ENCODE assay signal across 8 mouse cellular contexts in the genomic region with DNA sequence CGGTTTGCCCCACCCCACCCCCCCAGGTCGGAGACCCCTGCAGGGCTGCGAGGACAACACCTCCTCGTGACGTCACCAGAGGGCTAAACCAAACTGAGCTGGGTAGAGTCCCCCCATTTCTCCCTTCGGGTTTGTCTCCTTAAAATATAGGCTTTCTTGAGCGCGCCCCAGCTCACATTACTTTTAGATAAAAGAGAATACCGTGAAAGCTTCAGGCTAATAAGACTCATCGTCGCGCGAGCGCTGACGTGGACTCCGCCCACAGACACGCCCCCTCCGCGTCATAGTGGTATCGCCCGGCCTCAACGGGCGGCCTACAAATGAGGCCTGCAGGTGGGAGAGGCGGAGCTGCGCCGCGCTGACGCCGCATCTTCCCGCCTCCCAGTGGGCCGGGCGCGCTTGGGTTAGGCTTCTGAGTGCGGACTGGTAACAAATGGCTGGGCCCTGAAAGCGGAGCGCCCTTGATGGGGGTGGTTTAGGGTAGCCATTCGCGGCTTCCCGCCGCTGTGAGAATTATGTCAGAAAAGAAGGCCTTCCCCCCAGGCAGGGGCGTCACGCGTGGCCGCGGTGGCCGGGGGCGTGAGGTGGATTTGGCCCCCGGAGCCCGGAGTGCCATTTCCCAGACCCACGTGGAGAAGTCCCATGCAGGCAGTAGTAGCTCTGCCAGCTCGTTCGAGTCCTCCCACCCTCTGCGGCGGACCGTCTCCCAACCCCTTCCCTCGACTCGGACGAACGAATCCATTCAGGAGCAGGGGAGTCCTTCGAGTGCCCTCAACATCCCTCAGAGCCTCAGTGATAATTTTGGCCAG. TPM values are rescaled to one million over a fixed set of nuclear protein-coding genes. Genes with fewer than 3 reads are reported as not detected.
DNase-seq lines count a peak whose midpoint lies in the region; ATAC-seq and TF ChIP-seq lines count a peak whose summit lies in the region.

No protein-coding gene starts in this region.

- peak; percentile 86 for DNase-seq in 3T3-L1 (ENCODE audit: low read depth, low spot score)
- peak; percentile 96 for DNase-seq in brain, embryonic 14.5 days (ENCODE audit: low read depth)
- DNase-seq in heart, embryonic 10.5 days (ENCODE audit: low spot score) = peak; percentile 92
- DNase-seq in limb, embryonic 14.5 days (ENCODE audit: low spot score) = peak; percentile 79
- DNase-seq in spleen, adult 2 months (ENCODE audit: low read depth in 1 of 2, low spot score in 2 of 2) = peak; percentile 74 to 78

- H3K4me2 ChIP-seq in kidney, embryonic 14.5 days (replicated peaks; ENCODE audit: low read depth, low read length) = peak overlapping the region; percentile 65
- H3K4me2 ChIP-seq in limb, embryonic 14.5 days (replicated peaks; ENCODE audit: low read depth, low read length, severe bottlenecking) = peak overlapping the region; percentile 70
- peak overlapping the region; percentile 71 for H3K4me2 ChIP-seq in midbrain, embryonic 16.5 days (ENCODE audit: low read length)

- H3K27ac ChIP-seq in heart, embryonic 10.5 days = peak overlapping the region; percentile 84
- H3K27ac ChIP-seq in kidney, embryonic 14.5 days (ENCODE audit: low read depth, low read length) = peak overlapping the region; percentile 62; the same call in 1 of the 2 replicates
- peak overlapping the region; percentile 22 for H3K27ac ChIP-seq in limb, embryonic 14.5 days (replicated peaks; ENCODE audit: low read depth, low read length)
- H3K27ac ChIP-seq in midbrain, embryonic 16.5 days (ENCODE audit: low read length) = peak overlapping the region; percentile 86
- peak overlapping the region; percentile 66; the same call in 1 of the 2 replicates for H3K27ac ChIP-seq in spleen, adult 2 months (ENCODE audit: insufficient read depth, low read length)

- H3K4me3 ChIP-seq in heart, embryonic 10.5 days = peak overlapping the region; percentile 58
- H3K4me3 ChIP-seq in kidney, embryonic 14.5 days (ENCODE audit: low read length) = peak overlapping the region; percentile 46
- peak overlapping the region; percentile 45 for H3K4me3 ChIP-seq in limb, embryonic 14.5 days (replicated peaks; ENCODE audit: low read length)
- H3K4me3 ChIP-seq in midbrain, embryonic 16.5 days (ENCODE audit: low read depth, low read length) = peak overlapping the region; percentile 57
- H3K4me3 ChIP-seq in spleen, adult 2 months (ENCODE audit: extremely low read depth, insufficient read depth, insufficient read length) = peak overlapping the region; percentile 61

- no peaks in the 10 kb centered on the region for H3K36me3 ChIP-seq in heart, embryonic 10.5 days
- H3K36me3 ChIP-seq in kidney, embryonic 14.5 days (ENCODE audit: control insufficient read depth, insufficient read depth, low read length) = no peaks in the 10 kb centered on the region
- H3K36me3 ChIP-seq in limb, embryonic 14.5 days (ENCODE audit: control insufficient read depth, insufficient read depth, low read length) = no peaks in the 10 kb centered on the region
- no peaks in the 10 kb centered on the region for H3K36me3 ChIP-seq in midbrain, embryonic 16.5 days (ENCODE audit: control insufficient read depth, insufficient read depth, low read length)
- no peaks in the 10 kb centered on the region for H3K36me3 ChIP-seq in spleen, adult 2 months (ENCODE audit: control insufficient read depth, insufficient read depth, low read length)

- peak; percentile 17; the same call in 1 of the 2 replicates for TF ChIP-seq CTCF in brain, embryonic 14.5 days (IDR thresholded peaks at IDR 0.05; ENCODE audit: borderline replicate concordance, extremely low read depth, insufficient read depth, insufficient read length)
- TF ChIP-seq CTCF in spleen, adult 2 months (IDR thresholded peaks at IDR 0.05; ENCODE audit: extremely low read depth, insufficient read depth, insufficient read length, insufficient replicate concordance) = no peak

- WGBS in heart, embryonic 10.5 days = 11% methylated on average over 60 of the region's 60 CpGs
- WGBS in kidney, embryonic 14.5 days = 23% methylated on average over 60 of the region's 60 CpGs
- WGBS in limb, embryonic 14.5 days = 16% methylated on average over 55 of the region's 60 CpGs
- WGBS in midbrain, embryonic 16.5 days = 22% methylated on average over 54 of the region's 60 CpGs
- WGBS in spleen, adult 2 months = 22% methylated on average over 58 of the region's 60 CpGs

- H3K4me1 ChIP-seq in heart, embryonic 10.5 days = no peaks in the 10 kb centered on the region
- no peaks in the 10 kb centered on the region for H3K4me1 ChIP-seq in kidney, embryonic 14.5 days (ENCODE audit: control insufficient read depth, insufficient read depth, low read length)
- no peaks in the 10 kb centered on the region for H3K4me1 ChIP-seq in limb, embryonic 14.5 days (ENCODE audit: control insufficient read depth, insufficient read depth, low read length)
- no peaks in the 10 kb centered on the region for H3K4me1 ChIP-seq in midbrain, embryonic 16.5 days (ENCODE audit: control insufficient read depth, insufficient read depth, low read length)
- H3K4me1 ChIP-seq in spleen, adult 2 months (ENCODE audit: control insufficient read depth, insufficient read depth, insufficient read length) = no peaks in the 10 kb centered on the region

- H3K9ac ChIP-seq in kidney, embryonic 14.5 days (ENCODE audit: low read depth, low read length) = peak overlapping the region; percentile 59
- peak overlapping the region; percentile 56 for H3K9ac ChIP-seq in limb, embryonic 14.5 days (ENCODE audit: low read depth, low read length, severe bottlenecking)
- peak overlapping the region; percentile 71 for H3K9ac ChIP-seq in midbrain, embryonic 16.5 days (ENCODE audit: low read depth, low read length)

- no peaks in the 10 kb centered on the region for H3K27me3 ChIP-seq in heart, embryonic 10.5 days (ENCODE audit: insufficient read depth, poor library complexity, severe bottlenecking)
- H3K27me3 ChIP-seq in kidney, embryonic 14.5 days (ENCODE audit: control insufficient read depth, insufficient read depth, low read length) = no peaks in the 10 kb centered on the region
- H3K27me3 ChIP-seq in limb, embryonic 14.5 days (ENCODE audit: control insufficient read depth, insufficient read depth, low read length) = no peaks in the 10 kb centered on the region
- H3K27me3 ChIP-seq in midbrain, embryonic 16.5 days (ENCODE audit: control insufficient read depth, insufficient read depth, low read depth, low read length) = no peaks in the 10 kb centered on the region
- no peaks in the 10 kb centered on the region for H3K27me3 ChIP-seq in spleen, adult 2 months (ENCODE audit: control insufficient read depth, insufficient read depth, low read length)

- peak; percentile 93 for ATAC-seq in erythroblast, adult 5-6 weeks (replicated peaks; ENCODE audit: low FRiP score, poor library complexity, severe bottlenecking)
- ATAC-seq in kidney, embryonic 14.5 days (ENCODE audit: low FRiP score, low TSS enrichment) = peak; percentile 97
- peak; percentile 95 for ATAC-seq in limb, embryonic 14.5 days (ENCODE audit: low FRiP score, low read depth)
- peak; percentile 95 for ATAC-seq in midbrain, embryonic 16.5 days

- TF ChIP-seq POLR2A in brain, embryonic 14.5 days (IDR thresholded peaks at IDR 0.05; ENCODE audit: borderline replicate concordance, extremely low read depth, insufficient read depth, insufficient read length, poor library complexity, severe bottlenecking) = peak; percentile 46; the same call in 1 of the 2 replicates
- peak; percentile 33; the same call in 1 of the 2 replicates for TF ChIP-seq POLR2A in limb, embryonic 14.5 days (IDR thresholded peaks at IDR 0.05; ENCODE audit: borderline replicate concordance, extremely low read depth, insufficient read depth, insufficient read length)
- TF ChIP-seq POLR2A in spleen, adult 2 months (IDR thresholded peaks at IDR 0.05; ENCODE audit: low read depth, low read length) = no peak

- no peaks in the 10 kb centered on the region for H3K9me3 ChIP-seq in heart, embryonic 10.5 days
- H3K9me3 ChIP-seq in kidney, embryonic 14.5 days (ENCODE audit: control insufficient read depth, low read length) = no peaks in the 10 kb centered on the region
- no peaks in the 10 kb centered on the region for H3K9me3 ChIP-seq in limb, embryonic 14.5 days (ENCODE audit: control insufficient read depth, low read length)
- H3K9me3 ChIP-seq in midbrain, embryonic 16.5 days (replicated peaks; ENCODE audit: control insufficient read depth, low read length, poor library complexity, severe bottlenecking) = no peaks in the 10 kb centered on the region

RNA-seq across cellular contexts. Expression of a gene that starts 1.1 kb away (rescaled TPM):
- polyA plus RNA-seq in brain, embryonic 14.5 days (2012; rRNA removed) = 13.0 and 14.6 TPM in 2 replicates
- 0.63 and 1.5 TPM in 2 replicates for total RNA-seq in erythroblast, adult 5-6 weeks (2015; ENCODE audit: low replicate concordance)
- 0.28 and 0.85 TPM in 2 replicates for total RNA-seq in erythroblast, adult 5-6 weeks (2017; ENCODE audit: low replicate concordance)
- polyA plus RNA-seq in heart, embryonic 10.5 days (2016; fragmentation: Nextera tagmentation; extraction: Ambion mirVana) = 9.4 and 11.7 TPM in 2 replicates
- polyA plus RNA-seq in kidney, embryonic 14.5 days (2014; fragmentation: Nextera tagmentation; extraction: Ambion mirVana) = 15.0 and 15.7 TPM in 2 replicates
- 9.7 and 12.8 TPM in 2 replicates for polyA plus RNA-seq in limb, embryonic 14.5 days (2012; rRNA removed)
- 12.9 and 15.0 TPM in 2 replicates for polyA plus RNA-seq in limb, embryonic 14.5 days (2014; fragmentation: Nextera tagmentation; extraction: Ambion mirVana)
- 22.7 and 26.5 TPM in 2 replicates for polyA plus RNA-seq in midbrain, embryonic 16.5 days (2015; fragmentation: Nextera tagmentation; extraction: Ambion mirVana)
- 0.28 and 0.29 TPM in 2 replicates for polyA plus RNA-seq in spleen, adult 2 months (2012; rRNA removed)

Comparison
In these comparisons a context has a peak if more than half of its experiments do, and no peak if none do; other contexts are left out.
1. Peak in every context shown above with its lines: DNase-seq, ATAC-seq, H3K4me3 ChIP-seq and H3K27ac ChIP-seq.
2. H3K27ac ChIP-seq: peak in every context shown above with its lines; median percentile 86 in midbrain, embryonic 16.5 days; 84 in heart, embryonic 10.5 days; 66 in spleen, adult 2 months; 62 in kidney, embryonic 14.5 days; 22 in limb, embryonic 14.5 days.